Mouse (Mus musculus) embryonic fibroblast, embryonic 13.5 days (primary cell): ENCODE measurements around the gene Kif4. TPM values are rescaled to one million over a fixed set of nuclear protein-coding genes. Genes with fewer than 3 reads are reported as not detected.

Experiments
- H3K27ac ChIP-seq: 2 replicates; pipeline ENCODE4 v1.5.1; 2012; ENCODE audit warnings: low read length, control low read depth, inconsistent platforms; ENCODE audit not compliant: insufficient read depth
- H3K4me1 ChIP-seq: 2 replicates; pipeline ENCODE4 v1.6.1; 2011; ENCODE audit warnings: low read length; ENCODE audit not compliant: control insufficient read depth, insufficient read depth
- H3K4me3 ChIP-seq: 2 replicates; pipeline ENCODE4 v1.5.1; 2011; ENCODE audit warnings: mild to moderate bottlenecking, control low read depth, low read length; ENCODE audit not compliant: insufficient read depth
- CTCF ChIP-seq: IDR thresholded peaks from 2 replicates; pipeline ENCODE4 v1.5.1; 2011; ENCODE audit warnings: mild to moderate bottlenecking, control low read depth, low read length, moderate library complexity, borderline replicate concordance; ENCODE audit not compliant: insufficient read depth
- POLR2A ChIP-seq: IDR thresholded peaks from 2 replicates; pipeline ENCODE4 v1.6.1; 2011; ENCODE audit warnings: low read depth, mild to moderate bottlenecking, control low read depth, low read length, moderate library complexity
- polyA plus RNA-seq: library from polyadenylated mRNA; stranded (reverse); fragments of >200 nt; gene quantifications from 2 replicates; pipeline ENCODE4 v1.2.4, GENCODE M21; 2011; ENCODE audit warnings: low read depth; ENCODE audit not compliant: missing spikeins, insufficient read length

Kif4 gene
- polyA plus RNA-seq, 1 experiment, result 29.8 TPM

DNA sequence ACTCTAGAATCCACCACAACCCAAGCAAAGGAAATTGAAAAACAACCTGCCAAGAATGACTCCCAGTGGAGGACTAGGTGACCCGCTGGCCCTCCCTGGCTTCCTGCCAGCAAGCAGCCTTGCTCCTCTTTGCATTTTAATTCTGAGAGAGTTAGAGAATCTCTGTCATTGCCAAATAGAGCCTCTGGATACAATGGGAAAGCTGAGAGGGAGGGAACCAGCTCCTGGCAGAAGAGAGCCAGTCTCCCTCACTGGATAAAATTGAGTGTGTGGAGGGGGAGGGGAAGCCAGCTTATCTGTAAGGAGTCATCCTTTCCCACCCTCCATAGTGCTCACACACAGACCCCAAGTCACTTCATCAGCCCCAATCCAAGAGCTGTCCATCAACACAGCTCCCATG, 103.4 kb downstream of the Kif4 start:
- H3K27ac ChIP-seq, result no peak overlapping the region
- no peak overlapping the region for H3K4me3 ChIP-seq
- no peak for TF ChIP-seq POLR2A
- TF ChIP-seq CTCF, result no peak
- no peaks in the 10 kb centered on the region for H3K4me1 ChIP-seq

DNA sequence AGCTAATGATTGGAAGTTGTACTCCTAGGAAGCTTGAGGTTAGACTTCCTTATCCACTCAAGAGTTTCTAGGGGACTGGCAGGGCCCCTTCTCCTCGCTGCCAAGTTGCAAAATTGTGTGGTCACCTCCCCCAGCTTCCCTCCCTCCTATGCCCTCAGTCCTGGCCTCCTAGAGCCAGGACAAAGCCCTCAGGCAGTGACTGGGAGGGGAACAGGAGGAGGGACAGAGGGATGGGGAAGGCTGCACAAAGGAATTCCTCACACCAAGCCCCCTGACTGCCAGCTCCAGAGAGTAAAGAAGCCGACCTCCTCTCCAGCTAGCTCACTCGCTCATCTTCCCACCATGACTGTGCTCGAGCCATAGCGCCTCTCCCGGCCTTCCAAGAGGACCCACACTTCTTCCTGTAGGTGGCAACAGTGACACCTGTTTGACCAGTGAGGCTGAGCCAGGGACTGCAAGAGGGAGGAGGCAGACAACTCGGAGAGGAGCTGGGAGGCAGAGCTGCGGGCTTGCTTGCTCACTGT, 104.2 kb downstream of the Kif4 start, which contains the start of gene Gdpd2:
Gene Gdpd2, plus strand, starts transcription at position 209 of the 524 bp plus-strand sequence.
- Histone ChIP-seq H3K4me1 (no peaks in the 10 kb centered on the region), H3K27ac (no peak within 1 kb of the TSS), H3K4me3 (no peak within 1 kb of the TSS)
- TF ChIP-seq CTCF (peak; percentile 51; the same call in 1 of the 2 replicates), POLR2A (no peak)

DNA sequence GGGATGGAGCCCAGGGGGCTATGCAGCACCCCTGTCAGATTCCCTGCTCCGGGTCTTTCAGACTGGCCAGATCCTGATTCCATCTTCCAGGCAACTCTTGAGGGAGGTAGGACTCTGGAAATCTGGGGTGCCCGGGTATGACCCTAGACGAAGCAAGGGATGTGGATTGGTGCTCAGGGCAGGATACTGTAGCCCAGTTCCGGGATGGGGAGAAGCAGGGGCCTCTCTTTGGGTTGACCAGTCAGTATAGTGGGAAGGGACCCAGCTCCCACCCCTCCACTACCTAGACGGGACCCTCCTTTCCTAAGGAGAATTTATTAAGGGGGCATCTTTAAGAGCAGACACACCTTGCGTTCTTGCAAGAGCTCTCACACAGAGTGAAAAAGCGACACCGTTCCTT, 104.7 kb downstream of the Kif4 start:
- no peak overlapping the region for H3K27ac ChIP-seq
- H3K4me3 ChIP-seq, result no peak overlapping the region
- H3K4me1 ChIP-seq, result no peaks in the 10 kb centered on the region
- TF ChIP-seq POLR2A, result no peak
- TF ChIP-seq CTCF, result no peak

DNA sequence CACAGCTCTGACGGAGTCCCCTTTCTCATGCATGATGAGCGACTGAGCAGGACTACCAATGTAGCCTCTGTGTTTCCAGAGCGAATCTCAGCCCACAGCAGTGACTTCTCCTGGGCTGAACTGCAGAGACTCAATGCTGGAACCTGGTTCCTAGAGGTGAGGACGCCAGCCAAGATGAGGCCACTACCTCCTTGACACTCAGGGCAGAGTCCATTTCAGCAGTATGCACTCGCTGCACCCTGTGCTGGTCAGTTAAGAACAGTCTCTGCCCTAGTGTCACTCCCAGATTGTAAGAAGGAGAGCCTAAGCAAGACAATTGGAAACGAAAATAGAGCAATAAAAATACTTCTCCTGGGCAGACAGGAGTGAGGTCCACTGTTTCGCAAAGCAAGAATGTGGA, 108.8 kb downstream of the Kif4 start:
- TF ChIP-seq POLR2A, result no peak
- no peak for TF ChIP-seq CTCF
- H3K4me1 ChIP-seq, result no peaks in the 10 kb centered on the region
- H3K4me3 ChIP-seq, result no peak overlapping the region
- H3K27ac ChIP-seq, result no peak overlapping the region

DNA sequence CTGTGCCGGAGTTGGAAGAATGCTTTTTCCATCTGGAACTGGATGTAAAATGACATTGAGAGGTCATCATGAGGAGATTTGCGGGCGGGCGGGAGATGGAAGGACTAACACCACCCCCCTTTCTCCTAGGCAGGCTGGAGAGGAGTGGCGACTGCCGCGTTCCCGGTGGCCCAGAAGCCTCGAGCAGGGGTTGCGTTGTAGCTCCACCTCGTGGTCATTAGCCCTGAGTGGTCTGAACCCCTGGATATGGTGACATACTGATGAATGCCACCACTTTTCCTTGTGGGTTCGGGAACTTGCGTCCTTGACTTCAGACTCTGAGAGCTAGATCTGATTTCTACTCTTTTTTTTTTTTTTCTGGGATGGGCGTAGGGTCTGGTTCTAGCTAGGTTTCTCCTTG, 113.4 kb downstream of the Kif4 start:
- no peaks in the 10 kb centered on the region for H3K4me1 ChIP-seq
- peak overlapping the region; percentile 12 for H3K4me3 ChIP-seq
- H3K27ac ChIP-seq, result no peak overlapping the region
- peak; percentile 46; the same call in 1 of the 2 replicates for TF ChIP-seq CTCF
- TF ChIP-seq POLR2A, result no peak

DNA sequence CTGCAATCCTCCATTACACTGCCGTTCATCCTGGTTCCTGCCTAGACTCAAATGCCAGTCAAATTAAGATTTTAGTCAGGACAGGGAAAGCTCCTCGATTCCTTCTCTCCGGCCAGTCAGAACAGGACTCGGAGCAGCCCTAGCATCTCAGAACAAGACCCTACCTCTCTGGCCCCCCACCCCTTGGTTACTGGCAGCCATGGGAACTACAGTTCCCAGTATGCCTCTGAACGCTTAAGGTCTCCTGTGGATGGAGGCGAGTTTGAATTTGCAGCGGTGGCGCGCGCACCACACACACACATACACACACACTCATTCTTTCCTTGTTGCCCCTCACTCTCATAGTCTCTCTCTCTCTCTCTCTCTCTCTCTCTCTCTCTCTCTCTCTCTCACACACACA, 113.9 kb downstream of the Kif4 start:
- H3K4me1 ChIP-seq, result no peaks in the 10 kb centered on the region
- no peak overlapping the region for H3K27ac ChIP-seq
- H3K4me3 ChIP-seq, result peak overlapping the region; percentile 12
- no peak for TF ChIP-seq POLR2A
- no peak for TF ChIP-seq CTCF

DNA sequence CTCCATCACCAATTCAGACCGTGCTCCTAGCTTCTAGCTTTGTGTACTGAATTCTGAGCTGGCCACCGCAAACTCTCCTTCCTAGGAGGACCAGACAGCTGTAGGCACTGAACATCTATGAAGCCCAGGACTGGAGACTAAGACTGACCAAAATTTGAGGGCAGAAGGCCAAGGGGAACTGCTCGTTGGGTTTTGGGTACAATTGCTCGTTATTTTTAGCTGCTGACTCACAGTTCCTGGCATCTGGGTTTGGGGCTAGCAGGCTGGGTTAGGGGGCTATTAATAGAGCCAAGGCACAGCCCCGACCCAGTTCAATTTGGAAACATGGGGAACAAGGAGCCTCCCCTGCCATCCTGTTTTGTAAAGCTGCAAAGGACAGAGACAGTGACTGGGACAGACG, 115.2 kb downstream of the Kif4 start:
- no peaks in the 10 kb centered on the region for H3K4me1 ChIP-seq
- H3K4me3 ChIP-seq, result no peak overlapping the region
- H3K27ac ChIP-seq, result no peak overlapping the region; the same call in 1 of the 2 replicates
- TF ChIP-seq POLR2A (no peak), CTCF (no peak)

DNA sequence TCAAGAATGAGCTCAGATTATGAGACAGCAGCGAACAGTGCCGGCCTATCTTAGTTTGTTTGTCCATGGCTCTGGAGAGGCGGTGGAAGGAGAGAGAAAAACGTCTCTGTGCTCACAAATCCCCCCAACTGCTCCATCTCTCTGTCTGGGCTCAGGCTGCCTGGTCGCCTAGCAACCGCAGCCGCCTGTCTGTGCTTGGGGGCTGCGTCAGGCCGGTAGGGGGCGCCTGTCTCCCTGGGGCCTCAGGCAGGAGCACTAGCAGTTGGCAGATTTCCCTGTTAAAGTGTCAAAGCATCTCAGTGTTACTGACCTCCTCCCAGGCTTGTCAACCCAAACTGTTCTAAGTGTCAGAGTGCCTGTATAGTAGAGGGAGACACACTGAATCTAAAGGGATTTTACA, 116.4 kb downstream of the Kif4 start:
- TF ChIP-seq CTCF, result no peak
- no peak for TF ChIP-seq POLR2A
- Histone ChIP-seq H3K4me3 (no peak overlapping the region), H3K27ac (no peak overlapping the region), H3K4me1 (no peaks in the 10 kb centered on the region)

DNA sequence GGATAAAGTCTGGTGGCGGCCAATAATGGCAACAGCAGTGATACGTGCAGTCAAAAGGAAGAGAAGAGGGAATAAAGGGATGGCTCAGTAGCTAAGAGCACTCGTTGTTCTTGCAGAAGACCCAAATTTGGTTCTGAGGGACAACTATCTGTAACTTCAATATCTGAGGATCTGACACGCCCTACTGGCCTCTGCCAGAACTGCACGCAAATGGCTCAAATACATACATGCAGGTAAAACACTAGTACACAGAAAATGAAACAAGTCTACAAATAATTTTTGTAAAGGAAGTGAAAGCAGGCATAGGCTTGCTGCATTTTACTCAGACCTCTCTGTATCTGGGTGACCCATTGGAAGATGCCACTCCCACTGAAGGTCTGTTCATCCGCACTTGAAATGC, 140.3 kb downstream of the Kif4 start:
- no peak for TF ChIP-seq POLR2A
- no peak for TF ChIP-seq CTCF
- H3K27ac ChIP-seq, result no peak overlapping the region
- no peaks in the 10 kb centered on the region for H3K4me1 ChIP-seq
- no peak overlapping the region for H3K4me3 ChIP-seq

DNA sequence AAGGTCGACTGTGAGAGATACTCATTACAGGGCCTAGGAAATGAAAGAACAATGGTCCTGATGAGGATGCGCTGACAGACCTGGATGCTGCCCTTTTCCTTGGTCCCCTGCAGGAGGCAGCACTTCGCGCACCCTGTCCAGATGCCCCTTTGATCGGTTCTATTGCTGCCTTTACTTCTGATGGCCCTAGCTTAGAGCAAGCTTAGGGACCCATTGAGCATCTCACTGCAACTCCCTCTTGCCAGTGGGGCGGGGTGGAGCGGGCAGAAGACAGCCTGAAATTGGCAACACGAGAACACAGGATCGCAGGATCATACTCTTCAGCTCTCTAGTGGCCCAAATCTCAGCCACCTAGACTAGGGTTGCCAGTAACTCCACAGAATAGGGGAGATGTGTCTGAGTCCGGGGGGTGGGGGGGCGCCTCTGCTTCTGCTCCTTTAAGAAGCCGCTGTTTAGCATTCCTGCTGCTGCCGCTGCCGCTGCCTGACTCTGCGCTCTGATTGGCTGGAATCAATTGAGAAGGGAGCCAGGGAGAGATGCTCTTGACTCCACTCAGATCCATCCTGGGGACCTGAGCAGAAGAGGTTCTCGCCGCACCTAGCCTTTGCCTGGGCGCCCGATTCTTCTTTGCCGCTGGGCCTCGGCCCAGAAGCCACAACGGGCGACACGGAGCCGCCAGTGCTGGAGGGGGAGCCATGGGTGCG, 141.8 kb downstream of the Kif4 start, which contains the start of gene Dlg3:
Gene Dlg3, plus strand, starts transcription at position 542 of the 704 bp plus-strand sequence.
- TF ChIP-seq CTCF, result peak; percentile 46; the same call in 1 of the 2 replicates
- TF ChIP-seq POLR2A, result no peak
- Histone ChIP-seq H3K4me3 (peak within 1 kb of the TSS; percentile 28), H3K27ac (no peak within 1 kb of the TSS), H3K4me1 (no peaks in the 10 kb centered on the region)
